Mouse (Mus musculus) limb, embryonic 10.5 days (tissue): ENCODE data around the gene Riox1. TPM values are rescaled to one million over a fixed set of nuclear protein-coding genes. Genes with fewer than 3 reads are reported as not detected.
"Not testable (repeated sequence)": the region's sequence is repeated elsewhere in the genome, so short reads cannot be mapped to it uniquely, and the experiment has no call there.

Source experiments
- DNase-seq: peaks from one replicate; pipeline ENCODE4 v3.0.0-alpha.2; 2017; ENCODE audit warnings: low spot score
- H3K27ac ChIP-seq: fragments of 300-500 bp; sonication (generic); 2 replicates; pipeline ENCODE4 v1.5.1; 2016; ENCODE audit warnings: mild to moderate bottlenecking
- H3K27me3 ChIP-seq: fragments of 300-500 bp; sonication (generic); 2 replicates; pipeline ENCODE4 v1.6.1; 2016; ENCODE audit warnings: low read depth, mild to moderate bottlenecking; ENCODE audit not compliant: poor library complexity, severe bottlenecking
- H3K36me3 ChIP-seq: fragments of 300-500 bp; sonication (generic); 2 replicates; pipeline ENCODE4 v1.6.1; 2016; ENCODE audit warnings: mild to moderate bottlenecking, moderate library complexity
- H3K4me1 ChIP-seq: fragments of 300-500 bp; sonication (generic); 2 replicates; pipeline ENCODE4 v1.6.1; 2016
- H3K4me3 ChIP-seq: fragments of 300-500 bp; sonication (generic); 2 replicates; pipeline ENCODE4 v1.5.1; 2016; ENCODE audit warnings: mild to moderate bottlenecking, moderate library complexity
- H3K9me3 ChIP-seq: fragments of 300-500 bp; sonication (generic); replicated peaks from 2 replicates; pipeline ENCODE4 v1.6.1; 2016; ENCODE audit warnings: mild to moderate bottlenecking
- WGBS: fragments of 180-500 bp; shearing (Covaris S2); methylation state at CpG from one replicate; pipeline ENCODE4 v1.1.7; 2016; 5-methylcytosine and 5-hydroxymethylcytosine counted together
- polyA plus RNA-seq: library from polyadenylated mRNA; unstranded; fragments of >200 nt; fragmentation: Nextera tagmentation; extraction: Ambion mirVana; gene quantifications from 2 replicates; pipeline ENCODE4 v1.2.1, GENCODE M21; 2016

The Riox1 gene
- polyA plus RNA-seq, 1 experiment from 2014 or later, result 18.5 TPM

DNA sequence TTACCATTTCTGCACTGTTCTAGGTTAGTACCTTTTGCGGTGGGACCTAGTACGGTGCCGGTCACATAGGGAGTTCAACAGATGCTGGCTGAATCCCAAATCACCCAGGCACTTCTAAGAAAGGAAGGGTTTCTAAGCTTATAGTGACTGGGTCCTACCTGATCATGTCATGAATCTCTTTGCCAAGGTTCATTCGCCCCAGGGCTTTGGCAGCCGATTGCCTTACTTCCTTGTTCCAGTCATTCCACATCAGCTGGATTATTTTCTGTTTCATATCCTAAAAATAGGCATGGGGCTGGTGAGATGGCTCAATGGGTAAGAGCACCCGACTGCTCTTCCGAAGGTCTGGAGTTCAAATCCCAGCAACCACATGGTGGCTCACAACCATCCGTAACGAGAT is 7.9 kb downstream of the Riox1 start:
- H3K9me3 ChIP-seq, result no peaks in the 10 kb centered on the region
- peaks cover 36% of the 10 kb centered on the region for H3K36me3 ChIP-seq
- 97% methylated on average over 9 of the region's 9 CpGs for WGBS
- no peaks in the 10 kb centered on the region for H3K27me3 ChIP-seq
- H3K4me1 ChIP-seq, result peaks cover 5% of the 10 kb centered on the region; the same call in 1 of the 2 replicates
- no peak for DNase-seq
- H3K27ac ChIP-seq, result no peak overlapping the region
- H3K4me3 ChIP-seq, result no peak overlapping the region

GRCm38 (mm10) chr12:83965235-83965634 is 14.8 kb downstream of the Riox1 start:
- no peaks in the 10 kb centered on the region for H3K9me3 ChIP-seq
- H3K4me3 ChIP-seq, result no peak overlapping the region
- H3K4me1 ChIP-seq, result no peaks in the 10 kb centered on the region
- H3K27me3 ChIP-seq, result no peaks in the 10 kb centered on the region
- H3K36me3 ChIP-seq, result no peaks in the 10 kb centered on the region
- no peak overlapping the region for H3K27ac ChIP-seq
- WGBS, result 82% methylated on average over 7 of the region's 7 CpGs
- no peak for DNase-seq

DNA sequence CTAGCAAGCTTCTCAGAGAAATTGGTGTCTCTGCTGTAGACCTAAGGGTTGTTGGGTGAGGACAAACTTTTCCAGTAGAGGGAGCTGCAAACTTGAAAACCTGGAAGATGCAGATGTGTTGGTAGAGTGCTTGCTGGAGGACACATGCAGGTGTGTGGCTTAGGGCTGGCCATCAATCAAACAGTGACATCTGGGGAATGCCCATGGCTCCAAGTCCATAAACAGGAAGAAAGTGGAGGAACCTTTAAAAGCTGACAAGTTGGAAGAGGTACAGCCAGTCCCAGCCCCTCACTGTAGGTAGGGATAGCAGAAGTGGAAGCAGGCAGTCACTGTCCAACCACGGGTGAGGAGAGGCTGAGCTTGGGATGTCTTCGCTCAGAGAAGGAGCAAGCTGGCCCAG is 21.7 kb downstream of the Riox1 start:
- Histone ChIP-seq H3K9me3 (no peaks in the 10 kb centered on the region), H3K27ac (no peak overlapping the region), H3K4me3 (no peak overlapping the region), H3K36me3 (no peaks in the 10 kb centered on the region), H3K4me1 (no peaks in the 10 kb centered on the region), H3K27me3 (no peaks in the 10 kb centered on the region)
- 76% methylated on average over 2 of the region's 2 CpGs for WGBS
- peak; percentile 47 for DNase-seq

GRCm38 (mm10) chr12:83978862-83979261 is 28.5 kb downstream of the Riox1 start:
- H3K36me3 ChIP-seq, result no peaks in the 10 kb centered on the region
- no peaks in the 10 kb centered on the region for H3K27me3 ChIP-seq
- WGBS, result 91% methylated on average over 6 of the region's 6 CpGs
- H3K27ac ChIP-seq, result no peak overlapping the region
- no peak for DNase-seq
- H3K4me3 ChIP-seq, result no peak overlapping the region
- H3K4me1 ChIP-seq, result no peaks in the 10 kb centered on the region
- H3K9me3 ChIP-seq, result no peaks in the 10 kb centered on the region

GRCm38 (mm10) chr12:83981615-83982014 is 31.2 kb downstream of the Riox1 start:
- H3K36me3 ChIP-seq, result no peaks in the 10 kb centered on the region
- H3K27me3 ChIP-seq, result no peaks in the 10 kb centered on the region
- no peaks in the 10 kb centered on the region for H3K9me3 ChIP-seq
- peaks cover under 1% of the 10 kb centered on the region for H3K4me1 ChIP-seq
- no peak overlapping the region for H3K27ac ChIP-seq
- 95% methylated on average over 4 of the region's 4 CpGs for WGBS
- H3K4me3 ChIP-seq, result no peak overlapping the region
- DNase-seq, result no peak

GRCm38 (mm10) chr12:83984752-83985151 is 34.3 kb downstream of the Riox1 start, which contains the start of gene Heatr4:
Gene Heatr4, minus strand, starts transcription at chr12:83984852.
- DNase-seq, result no peak
- Histone ChIP-seq H3K27me3 (no peaks in the 10 kb centered on the region), H3K27ac (no peak within 1 kb of the TSS), H3K36me3 (no peaks in the 10 kb centered on the region), H3K4me3 (no peak within 1 kb of the TSS), H3K4me1 (peaks cover 10% of the 10 kb centered on the region), H3K9me3 (no peaks in the 10 kb centered on the region)
- 84% methylated on average over 4 of the region's 4 CpGs for WGBS

DNA sequence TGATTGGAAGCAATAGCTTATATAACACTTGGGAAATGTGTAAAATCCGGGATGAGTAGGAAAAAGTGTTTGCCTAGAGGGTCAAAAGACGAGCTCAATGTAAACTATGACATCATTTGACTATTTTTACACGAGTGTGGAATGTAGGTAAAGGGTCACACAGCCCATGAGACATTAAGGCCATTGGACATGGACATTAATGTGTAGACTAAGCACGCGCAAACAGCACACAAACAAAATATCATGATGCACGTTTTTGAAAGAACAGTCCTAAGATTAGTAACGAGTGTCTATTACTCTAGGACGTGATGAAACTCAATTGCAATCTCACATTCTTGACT is 36.8 kb downstream of the Riox1 start:
- H3K9me3 ChIP-seq, result no peaks in the 10 kb centered on the region
- no peak for DNase-seq
- peaks cover 10% of the 10 kb centered on the region for H3K4me1 ChIP-seq
- no peaks in the 10 kb centered on the region for H3K27me3 ChIP-seq
- 47% methylated on average over 8 of the region's 8 CpGs for WGBS
- H3K27ac ChIP-seq, result peak overlapping the region; percentile 90
- peak overlapping the region; percentile 64 for H3K4me3 ChIP-seq
- H3K36me3 ChIP-seq, result no peaks in the 10 kb centered on the region

DNA sequence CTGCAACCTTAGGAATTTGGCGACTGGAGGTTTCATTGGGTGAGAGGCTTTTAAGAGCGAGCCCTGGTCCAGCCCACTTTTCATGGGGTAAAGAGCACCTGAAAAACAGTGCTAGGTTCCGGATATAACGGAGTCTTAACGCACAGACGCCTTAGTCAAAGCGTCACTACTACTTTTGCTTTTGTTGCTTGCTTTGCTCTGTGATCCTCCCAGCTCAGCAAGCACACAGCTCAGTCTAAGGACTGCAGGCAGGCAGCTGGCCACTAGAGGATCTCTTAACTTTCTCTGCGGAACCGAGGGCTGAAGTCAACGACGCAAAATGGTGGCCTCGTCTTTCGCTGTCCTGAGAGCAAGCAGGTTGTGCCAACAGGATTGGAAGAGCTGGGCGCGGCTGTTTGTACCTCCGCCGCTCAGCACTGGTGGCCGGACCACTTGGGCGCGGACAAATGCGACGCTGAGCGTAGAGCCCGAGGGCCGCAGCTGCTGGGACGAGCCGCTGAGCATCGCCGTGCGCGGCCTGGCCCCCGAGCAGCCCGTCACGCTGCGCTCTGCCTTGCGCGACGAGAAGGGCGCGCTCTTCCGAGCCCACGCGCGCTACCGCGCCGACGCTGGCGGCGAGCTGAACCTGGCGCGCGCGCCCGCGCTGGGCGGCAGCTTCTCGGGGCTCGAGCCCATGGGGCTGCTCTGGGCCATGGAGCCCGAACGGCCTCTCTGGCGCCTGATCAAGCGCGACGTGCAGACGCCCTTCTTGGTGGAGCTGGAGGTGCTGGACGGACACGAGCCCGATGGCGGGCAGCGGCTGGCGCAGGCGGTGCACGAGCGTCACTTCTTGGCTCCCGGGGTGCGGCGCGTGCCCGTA is 37.4 kb downstream of the Riox1 start, which contains the start of gene Acot2:
TSS of gene Acot2 (plus strand) at position 279 of the 859 bp plus-strand sequence.
- Histone ChIP-seq H3K27me3 (no peaks in the 10 kb centered on the region), H3K27ac (peak within 1 kb of the TSS; percentile 90), H3K4me1 (peaks cover 10% of the 10 kb centered on the region), H3K36me3 (peaks cover 1% of the 10 kb centered on the region), H3K4me3 (peak within 1 kb of the TSS; percentile 64), H3K9me3 (no peaks in the 10 kb centered on the region)
- WGBS, result 1% methylated on average over 80 of the region's 80 CpGs
- peak; percentile 75 for DNase-seq

- Histone ChIP-seq H3K9me3 (no peaks in the 10 kb centered on the region), H3K36me3 (peaks cover 8% of the 10 kb centered on the region), H3K4me3 (peak overlapping the region; percentile 64), H3K27me3 (no peaks in the 10 kb centered on the region), H3K27ac (peak overlapping the region; percentile 90), H3K4me1 (peaks cover 10% of the 10 kb centered on the region)
- DNase-seq, result no peak
- WGBS, result 73% methylated on average over 4 of the region's 4 CpGs
Measured at GRCm38 (mm10) chr12:83988483-83988882, 38.1 kb downstream of the Riox1 start.

GRCm38 (mm10) chr12:83989378-83989777 is 39.0 kb downstream of the Riox1 start:
- Histone ChIP-seq H3K4me1 (peaks cover 10% of the 10 kb centered on the region), H3K4me3 (no peak overlapping the region), H3K9me3 (no peaks in the 10 kb centered on the region), H3K27me3 (no peaks in the 10 kb centered on the region), H3K27ac (no peak overlapping the region), H3K36me3 (peaks cover 10% of the 10 kb centered on the region)
- 95% methylated on average over 4 of the region's 4 CpGs for WGBS
- DNase-seq, result no peak

DNA sequence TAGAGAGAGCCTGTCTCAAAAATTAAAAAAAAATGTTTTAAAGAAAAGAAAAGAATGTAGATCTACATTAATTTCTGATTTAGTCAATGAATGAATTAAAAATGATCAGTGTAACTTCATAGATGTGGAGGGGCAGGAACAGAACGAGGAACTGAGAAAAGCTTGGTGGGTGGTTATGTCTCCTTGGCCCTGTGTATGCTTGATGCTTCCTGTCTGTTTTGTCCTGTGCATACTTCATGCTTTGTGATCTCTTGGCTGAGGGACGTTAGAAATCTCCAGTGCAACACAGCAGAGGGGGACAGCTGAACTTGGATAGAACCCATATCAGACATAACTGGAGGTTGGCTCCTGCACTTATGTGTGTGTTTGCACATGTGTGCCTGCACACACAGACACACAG is 46.8 kb downstream of the Riox1 start:
- Histone ChIP-seq H3K27ac (no peak overlapping the region), H3K9me3 (no peaks in the 10 kb centered on the region), H3K4me3 (no peak overlapping the region), H3K27me3 (no peaks in the 10 kb centered on the region), H3K36me3 (peaks cover 13% of the 10 kb centered on the region), H3K4me1 (no peaks in the 10 kb centered on the region)
- DNase-seq, result no peak
- WGBS, result 86% methylated on average over 2 of the region's 2 CpGs

- H3K27me3 ChIP-seq, result no peaks in the 10 kb centered on the region
- 0 out of 2 replicates have a peak, but pooled peaks cover 5% of the 10 kb centered on the region for H3K36me3 ChIP-seq
- no peak for DNase-seq
- H3K9me3 ChIP-seq, result no peaks in the 10 kb centered on the region
- H3K27ac ChIP-seq, result no peak overlapping the region
- no peak overlapping the region for H3K4me3 ChIP-seq
- no peaks in the 10 kb centered on the region for H3K4me1 ChIP-seq
- 69% methylated on average over 11 of the region's 11 CpGs for WGBS
Measured at GRCm38 (mm10) chr12:83998341-83999107, 48.1 kb downstream of the Riox1 start.

GRCm38 (mm10) chr12:83999237-83999636 is 48.8 kb downstream of the Riox1 start:
- H3K27me3 ChIP-seq, DNase-seq, H3K36me3 ChIP-seq, H3K4me3 ChIP-seq, H3K27ac ChIP-seq, H3K4me1 ChIP-seq, H3K9me3 ChIP-seq: not testable (repeated sequence)
- WGBS, result 86% methylated on average over 8 of the region's 8 CpGs
